Mouse (Mus musculus) layer of hippocampus, adult 2 months (tissue): ENCODE results near the gene Aspscr1. TPM values are rescaled to one million over a fixed set of nuclear protein-coding genes. Genes with fewer than 3 reads are reported as not detected.

Experiments
- DNase-seq, 2 experiments: peaks; one replicate each; pipeline ENCODE4 v3.0.0; 2022; ENCODE audit warnings: low spot score in 2 of 2
- H3K27ac ChIP-seq: fragments of 200-600 bp; 2 replicates; pipeline ENCODE4 v1.8.1; 2022
- H3K4me3 ChIP-seq: fragments of 200-600 bp; 2 replicates; pipeline ENCODE4 v1.8.1; 2022; ENCODE audit warnings: mild to moderate bottlenecking
- CTCF ChIP-seq: fragments of 200-600 bp; conservative IDR thresholded peaks from 2 replicates; pipeline ENCODE4 v1.8.1; 2022; ENCODE audit warnings: antibody characterized with exemption, mild to moderate bottlenecking, moderate library complexity
- total RNA-seq, 2 experiments: library from RNA; stranded (reverse); gene quantifications; 2 replicates each; pipeline ENCODE4 v1.2.3; 2021

Aspscr1 gene
- total RNA-seq, 2 experiments from 2014 or later = 50.7 to 53.2 TPM

DNA sequence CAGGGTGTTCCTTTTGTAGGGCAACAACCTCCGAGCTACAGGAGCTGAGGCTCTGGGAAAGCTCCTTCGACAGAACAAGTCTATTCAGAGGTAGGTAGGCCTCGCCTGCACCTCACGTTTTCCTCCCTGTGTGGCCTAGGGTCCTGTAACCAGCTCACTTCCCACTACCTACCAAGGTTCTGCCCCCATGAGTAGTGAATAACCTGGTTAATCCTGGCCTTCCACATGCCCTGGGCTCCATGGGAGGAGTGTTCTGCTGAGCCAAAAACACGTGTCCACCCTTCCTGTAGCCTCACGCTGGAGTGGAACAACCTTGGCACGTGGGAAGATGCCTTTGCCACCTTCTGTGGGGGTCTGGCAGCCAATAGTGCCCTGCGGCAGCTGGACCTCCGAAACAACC is 42.4 kb downstream of the Aspscr1 start:
- H3K27ac ChIP-seq = no peak overlapping the region
- no peak for TF ChIP-seq CTCF
- no peak for DNase-seq
- H3K4me3 ChIP-seq = no peak overlapping the region

DNA sequence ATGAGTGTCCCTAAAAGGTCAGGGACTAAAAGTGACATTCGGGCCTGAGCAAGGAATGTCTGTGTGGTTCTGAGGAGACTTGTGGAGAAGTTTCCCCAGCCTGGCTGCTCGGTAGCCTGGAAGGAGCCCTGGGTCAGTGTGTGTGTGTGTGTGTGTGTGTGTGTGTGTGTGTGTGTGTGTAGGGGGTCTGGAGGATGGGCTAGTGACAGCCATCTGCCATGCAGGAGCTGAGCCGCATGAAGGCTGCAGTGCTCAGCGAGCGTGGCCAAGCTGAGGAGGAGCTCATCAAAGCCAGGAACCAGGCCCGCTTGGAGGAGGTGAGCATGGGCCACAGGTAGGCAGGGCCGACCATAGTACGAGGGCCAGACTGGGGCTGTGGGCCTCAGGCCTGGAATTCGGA is 46.5 kb downstream of the Aspscr1 start:
- TF ChIP-seq CTCF = no peak
- Histone ChIP-seq H3K27ac (no peak overlapping the region), H3K4me3 (no peak overlapping the region)
- no peak for DNase-seq

DNA sequence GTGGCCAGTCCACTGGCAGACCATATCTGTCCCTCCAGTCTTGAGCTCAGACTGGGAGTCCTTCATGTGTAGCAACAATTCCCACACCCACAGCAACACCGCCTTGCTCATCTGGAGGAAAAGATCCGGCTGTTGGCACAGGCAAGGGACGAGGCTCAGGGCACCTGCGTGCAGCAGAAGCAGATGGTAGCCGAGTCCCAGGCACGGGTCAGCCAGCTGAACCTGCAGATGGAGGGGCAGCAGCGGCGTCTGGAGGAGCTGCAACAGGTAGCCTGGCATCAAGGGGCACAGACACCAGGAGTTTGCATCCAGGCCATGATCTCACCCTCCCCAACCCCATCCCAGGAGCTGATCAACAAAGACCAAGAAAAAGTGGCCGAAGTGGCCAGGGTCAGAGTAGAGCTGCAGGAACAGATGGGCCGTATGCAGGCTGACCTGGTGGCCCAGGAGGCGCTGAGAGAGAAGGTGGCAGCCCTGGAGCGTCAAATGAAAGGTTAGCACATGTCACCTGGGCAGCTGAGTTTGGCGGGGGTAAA is 47.1 kb downstream of the Aspscr1 start:
- H3K4me3 ChIP-seq = no peak overlapping the region
- no peak for DNase-seq
- no peak overlapping the region for H3K27ac ChIP-seq
- TF ChIP-seq CTCF = no peak

- H3K27ac ChIP-seq = no peak overlapping the region
- peak; percentile 90 for TF ChIP-seq CTCF
- DNase-seq = peak; percentile 90 to 96
- peak overlapping the region; percentile 59 for H3K4me3 ChIP-seq
Observed at GRCm38 (mm10) chr11:120720450-120720849, 47.7 kb downstream of the Aspscr1 start.

DNA sequence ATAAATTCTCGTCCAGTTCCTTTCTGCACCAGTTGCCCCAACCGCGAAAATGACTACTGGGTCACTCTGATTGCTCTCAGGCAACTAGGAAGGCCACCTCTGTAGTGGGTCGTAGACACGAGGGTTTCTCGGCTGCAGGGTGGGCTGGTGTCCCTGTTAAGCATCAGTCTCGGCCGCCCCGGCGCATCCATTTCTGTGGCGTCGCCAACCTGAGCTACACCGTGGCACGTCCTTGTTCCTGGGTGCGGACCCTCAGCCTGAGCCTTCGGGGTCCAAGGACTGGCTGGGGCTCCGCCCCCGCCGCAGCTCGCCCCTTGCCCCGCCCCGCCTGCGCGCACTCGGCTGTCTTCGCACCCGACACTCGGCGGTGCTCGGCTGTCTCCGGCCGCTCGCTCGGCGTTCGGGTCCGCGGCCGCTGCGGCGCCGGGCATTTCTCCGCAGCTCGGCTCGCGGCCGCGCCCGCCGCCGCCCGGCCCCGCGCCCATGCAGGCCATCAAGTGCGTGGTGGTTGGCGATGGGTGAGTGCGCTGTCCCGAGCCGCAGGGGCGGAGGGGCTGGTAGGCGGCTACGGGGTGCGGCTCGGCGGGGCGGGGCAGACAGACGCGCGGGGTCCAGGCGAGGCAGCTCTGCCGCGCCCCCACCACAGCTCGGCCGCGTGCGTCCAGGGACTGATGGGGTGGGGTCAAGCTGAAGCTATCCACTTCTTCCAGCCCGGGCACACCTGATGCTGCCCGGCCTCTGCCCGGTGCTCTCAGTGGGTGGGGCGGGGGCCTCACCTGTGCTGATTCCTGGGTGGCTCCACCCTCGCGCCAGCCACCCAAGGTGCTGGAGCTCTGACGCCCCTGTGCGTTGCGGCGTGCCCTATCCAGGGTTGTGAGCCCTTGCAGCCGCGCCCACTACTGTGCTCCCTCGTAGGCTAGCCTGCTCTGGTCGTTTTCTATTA is 48.6 kb downstream of the Aspscr1 start, which contains the start of gene Rac3:
Rac3 (plus strand) TSS at position 347 of the 943 bp plus-strand sequence.
- H3K27ac ChIP-seq = peak within 1 kb of the TSS; percentile 72
- peak within 1 kb of the TSS; percentile 59 for H3K4me3 ChIP-seq
- no peak for TF ChIP-seq CTCF
- DNase-seq = peak in 1 of 2 experiments; percentile 73

DNA sequence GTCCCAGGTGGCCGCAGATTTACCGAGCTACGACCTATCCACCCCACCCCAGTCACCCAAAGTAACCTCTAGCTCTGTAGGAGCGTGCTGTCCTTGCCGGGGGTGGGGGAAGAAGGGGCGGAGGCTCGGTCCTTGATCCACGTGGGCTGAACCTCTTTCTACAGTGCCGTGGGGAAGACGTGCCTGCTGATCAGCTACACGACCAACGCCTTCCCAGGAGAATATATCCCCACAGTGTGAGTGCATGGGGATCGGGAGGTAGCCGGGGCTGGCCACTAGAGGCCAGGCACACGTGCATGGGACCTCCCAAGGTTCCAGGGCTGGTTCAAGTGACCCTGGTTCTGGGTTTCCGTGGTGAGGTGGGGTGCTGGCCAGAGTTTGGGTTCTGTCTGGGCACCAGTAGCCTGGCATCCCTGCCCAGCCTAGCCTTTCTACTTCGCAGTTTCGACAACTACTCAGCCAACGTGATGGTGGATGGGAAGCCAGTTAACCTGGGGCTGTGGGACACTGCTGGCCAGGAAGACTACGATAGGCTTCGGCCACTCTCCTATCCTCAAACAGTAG is 49.4 kb downstream of the Aspscr1 start:
- DNase-seq = no peak
- no peak for TF ChIP-seq CTCF
- Histone ChIP-seq H3K27ac (no peak overlapping the region), H3K4me3 (peak overlapping the region; percentile 59)

- no peak for DNase-seq
- TF ChIP-seq CTCF = no peak
- Histone ChIP-seq H3K4me3 (no peak overlapping the region), H3K27ac (no peak overlapping the region)
Observed at GRCm38 (mm10) chr11:120722761-120723382, 50.1 kb downstream of the Aspscr1 start.

DNA sequence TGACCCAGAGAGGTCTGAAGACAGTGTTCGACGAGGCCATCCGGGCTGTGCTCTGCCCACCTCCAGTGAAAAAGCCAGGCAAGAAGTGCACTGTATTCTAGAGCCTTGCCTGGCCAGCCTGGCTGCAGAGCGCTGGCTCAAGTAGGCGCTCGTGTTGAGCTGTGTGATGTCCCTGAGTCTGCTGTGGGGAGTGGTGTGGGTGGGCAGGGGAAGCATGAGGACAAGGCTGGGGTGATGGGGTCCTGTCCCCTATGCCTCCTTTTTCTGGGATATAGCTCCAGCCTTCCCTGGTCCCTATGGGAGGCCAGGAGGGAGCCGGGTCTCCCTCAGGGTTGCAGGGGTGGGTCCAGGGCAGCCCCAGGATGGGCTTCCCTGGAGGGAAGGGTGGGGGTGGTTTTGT is 50.7 kb downstream of the Aspscr1 start:
- Histone ChIP-seq H3K27ac (no peak overlapping the region), H3K4me3 (no peak overlapping the region)
- no peak for TF ChIP-seq CTCF
- DNase-seq = no peak

DNA sequence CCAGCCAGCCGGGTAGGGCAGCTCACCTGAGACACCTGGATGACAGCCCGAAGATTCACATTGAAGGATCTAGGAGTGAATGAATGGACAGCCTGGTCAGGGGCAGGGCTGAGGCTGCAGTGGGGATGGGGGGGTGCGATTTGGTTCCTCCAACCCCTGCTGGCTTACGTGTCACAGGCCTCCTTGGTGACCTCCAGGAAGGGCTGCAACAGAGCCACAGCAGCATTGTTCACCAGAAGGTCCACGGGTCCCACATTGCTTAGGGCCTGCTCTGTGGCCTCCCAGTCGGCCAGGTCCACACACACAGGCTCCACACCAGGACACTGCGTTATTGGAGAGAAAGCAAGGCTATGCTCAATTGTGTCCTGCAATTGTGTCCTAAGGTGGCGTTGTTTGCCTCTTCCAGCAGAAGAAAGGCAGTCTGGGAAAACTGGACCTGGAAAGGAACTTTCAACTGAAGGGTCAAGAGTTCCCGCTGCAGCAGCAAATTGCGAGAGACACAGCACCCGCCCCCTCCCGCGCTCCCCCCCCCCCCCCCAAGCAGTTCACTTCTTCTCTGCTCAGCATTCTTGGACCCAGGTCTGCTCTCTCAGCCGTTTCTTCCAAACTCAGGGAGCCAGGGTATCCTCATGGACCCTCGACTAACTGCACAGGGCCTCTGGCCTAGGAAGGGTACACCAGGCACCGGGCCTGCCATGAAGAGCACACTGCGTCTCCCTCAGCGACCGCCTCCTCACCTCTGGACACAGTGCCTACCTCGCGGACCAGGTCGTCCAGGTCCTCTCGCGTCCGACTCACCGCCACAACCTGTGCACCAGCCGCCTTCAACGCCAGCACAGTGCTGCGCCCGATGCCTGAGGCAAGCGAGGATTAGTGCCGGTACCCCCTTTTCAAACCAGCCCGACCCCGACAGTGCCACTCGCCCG is 53.7 kb downstream of the Aspscr1 start:
- peak overlapping the region; percentile 63 for H3K4me3 ChIP-seq
- no peak for DNase-seq
- no peak for TF ChIP-seq CTCF
- H3K27ac ChIP-seq = peak overlapping the region; percentile 61; the same call in 1 of the 2 replicates

- peak within 1 kb of the TSS; percentile 63 for H3K4me3 ChIP-seq
- peak; percentile 70 for TF ChIP-seq CTCF
- DNase-seq = peak; percentile 67 to 80
- H3K27ac ChIP-seq = peak within 1 kb of the TSS; percentile 61; the same call in 1 of the 2 replicates
Observed at GRCm38 (mm10) chr11:120727169-120727527, 54.4 kb downstream of the Aspscr1 start, which contains the start of gene Dcxr. Gene Dcxr, minus strand, starts transcription at chr11:120727281.

DNA sequence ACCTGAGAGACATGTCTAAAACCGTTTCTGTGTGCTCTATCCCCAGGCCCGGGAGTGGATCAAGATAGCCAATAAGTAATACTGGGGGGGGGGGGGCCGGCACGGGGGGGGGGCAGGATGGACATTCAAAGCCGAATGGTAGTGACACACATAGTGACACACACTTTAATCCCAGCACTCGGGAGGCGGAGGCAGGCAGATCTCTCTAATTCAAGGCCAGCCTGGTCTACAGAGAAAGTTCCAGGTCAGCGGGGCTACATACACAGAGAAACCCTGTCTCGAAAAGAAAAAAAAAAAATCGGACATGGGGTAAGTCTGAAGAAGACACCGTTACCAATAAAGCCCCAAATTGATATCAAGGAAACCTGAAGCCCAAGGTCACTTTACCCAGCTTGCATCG is 54.8 kb downstream of the Aspscr1 start:
- Histone ChIP-seq H3K4me3 (no peak overlapping the region), H3K27ac (no peak overlapping the region)
- TF ChIP-seq CTCF = no peak
- DNase-seq = peak in 1 of 2 experiments; percentile 1
